ENCODE assay signal across 8 mouse cellular contexts in the genomic region with DNA sequence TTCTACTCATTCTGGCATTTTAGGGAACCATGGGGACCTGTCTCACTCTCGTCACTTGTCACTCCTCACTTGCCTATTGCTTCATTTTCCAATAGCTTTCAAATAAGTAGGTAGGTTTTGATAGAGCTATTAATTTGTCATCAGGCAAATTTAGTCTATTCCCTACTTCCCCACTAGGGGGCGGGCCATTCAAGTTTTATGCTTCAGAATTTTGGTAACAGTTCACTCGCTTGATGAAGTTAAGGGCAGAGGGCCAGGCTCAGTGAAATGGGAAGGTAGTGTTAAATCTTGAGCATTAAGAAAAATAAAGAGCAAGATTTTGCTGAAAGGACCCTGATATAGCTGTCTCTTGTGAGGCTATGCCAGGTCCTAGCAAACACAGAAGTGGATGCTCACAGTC.
A peak's percentile ranks its signal among the peaks of the same experiment; 100 is the strongest.
DNase-seq lines count a peak whose midpoint lies in the region; ATAC-seq and TF ChIP-seq lines count a peak whose summit lies in the region.

No protein-coding gene starts in this region.

- no peak for ATAC-seq in embryonic facial prominence, embryonic 14.5 days (ENCODE audit: low read depth)
- no peak for ATAC-seq in liver, embryonic 14.5 days (ENCODE audit: insufficient read depth)
- no peak for ATAC-seq in megakaryocyte, adult 5-6 weeks (ENCODE audit: poor library complexity, severe bottlenecking)

- no peak for TF ChIP-seq EP300 in CH12.LX (IDR thresholded peaks at IDR 0.05; ENCODE audit: low read length)
- TF ChIP-seq EP300 in liver, embryonic 14.5 days (IDR thresholded peaks at IDR 0.05; ENCODE audit: low read depth), result no peak

- no peaks in the 10 kb centered on the region for H3K27me3 ChIP-seq in CH12.LX (replicated peaks)
- no peaks in the 10 kb centered on the region for H3K27me3 ChIP-seq in embryonic facial prominence, embryonic 14.5 days (replicated peaks; ENCODE audit: control insufficient read depth, insufficient read depth, low read length)
- H3K27me3 ChIP-seq in liver, embryonic 14.5 days (ENCODE audit: control insufficient read depth, insufficient read depth, low read length), result no peaks in the 10 kb centered on the region

- H3K27ac ChIP-seq in CH12.LX (ENCODE audit: insufficient read depth, low read depth), result no peak overlapping the region
- no peak overlapping the region for H3K27ac ChIP-seq in embryonic facial prominence, embryonic 14.5 days (replicated peaks; ENCODE audit: low read depth, low read length)
- H3K27ac ChIP-seq in liver, embryonic 14.5 days, result no peak overlapping the region

- TF ChIP-seq CTCF in CH12.LX (conservative IDR thresholded peaks at IDR 0.05 in 1 of 2, IDR thresholded peaks at IDR 0.05 in 1 of 2; ENCODE audit: low read depth in 2 of 2, low read length in 2 of 2), result peak; percentile 36 to 73; a peak in 2 of 4 replicates
- peak; percentile 55; the same call in 1 of the 2 replicates for TF ChIP-seq CTCF in brain, embryonic 14.5 days (IDR thresholded peaks at IDR 0.05; ENCODE audit: borderline replicate concordance, extremely low read depth, insufficient read depth, insufficient read length)
- TF ChIP-seq CTCF in liver, embryonic 14.5 days (IDR thresholded peaks at IDR 0.05; ENCODE audit: low read depth), result peak; percentile 50; the same call in 1 of the 2 replicates

- H3K4me3 ChIP-seq in CH12.LX (replicated peaks in 1 of 3; ENCODE audit: low read depth in 2 of 3, low read length in 2 of 3, poor library complexity in 1 of 3), result no peak overlapping the region
- H3K4me3 ChIP-seq in embryonic facial prominence, embryonic 14.5 days (ENCODE audit: low read depth, low read length), result no peak overlapping the region
- no peak overlapping the region for H3K4me3 ChIP-seq in liver, embryonic 14.5 days (ENCODE audit: insufficient read depth in 1 of 2, low read depth in 2 of 2, low read length in 2 of 2)

- in situ Hi-C loops in CH12.LX (cut with MboI; ENCODE audit: low pct_ligation_motif_present, low pct_unique_long_range_greater_than_20kb, low sequenced_read_pairs), result no loop called here

- no peak overlapping the region for H3K9ac ChIP-seq in CH12.LX (ENCODE audit: insufficient read depth, low read depth)
- H3K9ac ChIP-seq in embryonic facial prominence, embryonic 14.5 days (ENCODE audit: low read depth, low read length), result no peak overlapping the region
- H3K9ac ChIP-seq in liver, embryonic 14.5 days (replicated peaks), result no peak overlapping the region

- H3K36me3 ChIP-seq in CH12.LX (replicated peaks in 1 of 2; ENCODE audit: control insufficient read depth in 1 of 2, insufficient read depth in 1 of 2, low read length in 1 of 2), result no peaks in the 10 kb centered on the region
- H3K36me3 ChIP-seq in embryonic facial prominence, embryonic 14.5 days (ENCODE audit: control insufficient read depth, insufficient read depth, low read length), result no peaks in the 10 kb centered on the region
- H3K36me3 ChIP-seq in liver, embryonic 14.5 days (replicated peaks; ENCODE audit: control insufficient read depth, insufficient read depth, low read depth), result no peaks in the 10 kb centered on the region

- H3K4me1 ChIP-seq in CH12.LX (ENCODE audit: control insufficient read depth in 1 of 2, insufficient read depth in 2 of 2), result no peaks in the 10 kb centered on the region
- H3K4me1 ChIP-seq in embryonic facial prominence, embryonic 14.5 days (ENCODE audit: control insufficient read depth, insufficient read depth, low read length), result no peaks in the 10 kb centered on the region
- no peaks in the 10 kb centered on the region for H3K4me1 ChIP-seq in liver, embryonic 14.5 days (replicated peaks; ENCODE audit: control insufficient read depth in 2 of 2, insufficient read depth in 2 of 2, low read length in 1 of 2)

- no peak for TF ChIP-seq POLR2A in CH12.LX (IDR thresholded peaks at IDR 0.05; ENCODE audit: low read depth, low read length)
- TF ChIP-seq POLR2A in brain, embryonic 14.5 days (IDR thresholded peaks at IDR 0.05; ENCODE audit: borderline replicate concordance, extremely low read depth, insufficient read depth, insufficient read length, poor library complexity, severe bottlenecking), result no peak

- H3K9me3 ChIP-seq in CH12.LX (replicated peaks; ENCODE audit: low read length), result no peaks in the 10 kb centered on the region
- H3K9me3 ChIP-seq in embryonic facial prominence, embryonic 14.5 days (ENCODE audit: control insufficient read depth, low read length), result no peaks in the 10 kb centered on the region
- H3K9me3 ChIP-seq in liver, embryonic 14.5 days (ENCODE audit: control insufficient read depth, low read length), result no peaks in the 10 kb centered on the region

- 12% methylated on average over 3 of the region's 3 CpGs for WGBS in embryonic facial prominence, embryonic 14.5 days
- WGBS in liver, embryonic 14.5 days (ENCODE audit: insufficient replicate concordance), result 12% methylated on average over 3 of the region's 3 CpGs

- H3K79me2 ChIP-seq in CH12.LX (replicated peaks; ENCODE audit: control insufficient read depth, extremely low read depth, insufficient read depth, poor library complexity, severe bottlenecking), result no peaks in the 10 kb centered on the region

- intact Hi-C loops in heart, postnatal 14 days (cut with DNase I), result no loop called here

- dilution Hi-C loops in CH12.LX (cut with MboI; ENCODE audit: extremely low pct_ligation_motif_present, extremely low pct_unique_long_range_greater_than_20kb, low sequenced_read_pairs), result no loop called here

- DNase-seq in heart, postnatal 14 days, result peak; percentile 15 to 60
- DNase-seq in heart, adult 11 months, result no peak
- DNase-seq in CH12.LX (ENCODE audit: extremely low read depth), result peak; percentile 58
- DNase-seq in brain, embryonic 14.5 days (ENCODE audit: low read depth), result peak; percentile 71
- peak; percentile 44 for DNase-seq in embryonic facial prominence, embryonic 14.5 days (ENCODE audit: low spot score)
- peak; percentile 49 to 69 for DNase-seq in kidney, postnatal 25 days
- DNase-seq in liver, embryonic 14.5 days (ENCODE audit: low read depth in 3 of 3, low spot score in 3 of 3), result no peak

- TF ChIP-seq RAD21 in CH12.LX (IDR thresholded peaks at IDR 0.05; ENCODE audit: low read depth, low read length), result peak; percentile 71

- no peak overlapping the region for H3K4me2 ChIP-seq in CH12.LX (ENCODE audit: insufficient read depth, low read depth, poor library complexity, severe bottlenecking)
- H3K4me2 ChIP-seq in embryonic facial prominence, embryonic 14.5 days (ENCODE audit: low read depth, low read length), result no peak overlapping the region
- no peak overlapping the region for H3K4me2 ChIP-seq in liver, embryonic 14.5 days (ENCODE audit: low read depth)

TF ChIP-seq in CH12.LX, 34 proteins besides CTCF, POLR2A, EP300 and RAD21:
- TF ChIP-seq ZC3H11A (IDR thresholded peaks at IDR 0.05; ENCODE audit: low read depth, low read length), result 0 out of 2 replicates have a peak, but pooled peaks have one; percentile 13
- peak; percentile 61 for TF ChIP-seq SMC3 (IDR thresholded peaks at IDR 0.05; ENCODE audit: low read depth, low read length)
- TF ChIP-seq ZNF384 (IDR thresholded peaks at IDR 0.05; ENCODE audit: low read depth, low read length), result no peak
- no peak for TF ChIP-seq USF2 (conservative IDR thresholded peaks at IDR 0.05; ENCODE audit: low read depth, low read length)

Comparison
In these comparisons a context has a peak if more than half of its experiments do, and no peak if none do; other contexts are left out.
1. DNase-seq: peak in heart, postnatal 14 days (2 of 2), CH12.LX (single experiment), brain, embryonic 14.5 days (single experiment), embryonic facial prominence, embryonic 14.5 days (single experiment) and kidney, postnatal 25 days (2 of 2); none in heart, adult 11 months (single experiment) and liver, embryonic 14.5 days (0 of 3).
2. Peak in every context shown above with its lines, with median percentiles within 50 percentile points of each other: CTCF ChIP-seq.